Mouse (Mus musculus) adrenal gland, postnatal 0 days (tissue): ENCODE data around the gene Cdk5rap1. TPM values are rescaled to one million over a fixed set of nuclear protein-coding genes. Genes with fewer than 3 reads are reported as not detected.

Experiments used
- polyA plus RNA-seq: library from polyadenylated mRNA; unstranded; fragments of >200 nt; fragmentation: Nextera tagmentation; extraction: Ambion mirVana; gene quantifications from 2 replicates; pipeline ENCODE4 v1.2.1, GENCODE M21; 2015

Cdk5rap1 gene
- polyA plus RNA-seq, result 4.3 and 19.9 TPM in 2 replicates

DNA sequence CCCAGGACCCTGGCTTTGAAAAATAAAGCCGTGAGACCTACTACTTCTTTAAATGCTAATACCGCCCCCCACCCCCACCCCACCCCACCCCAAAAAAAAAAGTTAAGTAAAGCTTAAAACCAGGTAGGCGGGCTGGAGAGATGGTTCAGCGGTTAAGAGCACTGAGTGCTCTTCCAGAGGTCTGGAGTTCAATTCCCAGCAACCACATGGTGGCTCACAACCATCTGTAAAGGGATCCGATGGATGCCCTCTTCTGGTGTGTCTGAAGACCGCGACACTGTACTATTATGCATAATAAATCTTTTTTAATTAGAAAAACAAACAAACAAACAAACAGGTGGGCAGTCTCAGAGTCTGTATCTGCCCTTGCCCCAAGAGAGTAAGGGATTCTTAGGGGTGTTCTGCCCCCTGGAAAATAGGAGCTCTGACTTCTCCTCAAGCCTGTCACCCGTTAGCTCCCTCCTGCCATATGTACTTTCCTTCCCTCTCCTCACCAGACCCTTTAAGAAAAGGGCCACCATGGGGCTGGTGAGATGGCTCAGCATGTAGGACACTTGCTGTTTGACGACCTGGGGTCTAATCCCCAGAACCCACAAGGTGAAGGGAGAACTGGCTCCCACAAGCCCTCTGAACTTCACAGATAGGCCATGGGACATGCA, at the start of gene Cdk5rap1:
Gene Cdk5rap1 (minus strand): TSS at position 169 of the 659 bp plus-strand sequence.

GRCm38 (mm10) chr2:154407643-154408445, 35.0 kb upstream of the Cdk5rap1 start, which contains the start of gene Snta1:
Snta1 (minus strand) TSS chr2:154408099.

GRCm38 (mm10) chr2:154306927-154307326, 65.9 kb downstream of the Cdk5rap1 start, which contains the start of gene Bpifb9b:
Bpifb9b (plus strand) TSS chr2:154307227.

Other genes with a start within 250 kb of the Cdk5rap1 start
- not detected in 2 replicates for gene Bpifa3, start 242.7 kb downstream of the Cdk5rap1 start, polyA plus RNA-seq
- gene Bpifa1, start 230.1 kb downstream of the Cdk5rap1 start, polyA plus RNA-seq, result 0.33 TPM in 1 of 2 replicates, not detected in the other
- gene Bpifa5, start 210.4 kb downstream of the Cdk5rap1 start, polyA plus RNA-seq, result not detected in 2 replicates
- 1.6 and 19.4 TPM in 2 replicates for gene Bpifb1, start 182.2 kb downstream of the Cdk5rap1 start, polyA plus RNA-seq
- 0.84 and 2.6 TPM in 2 replicates for gene Bpifb5, start 149.3 kb downstream of the Cdk5rap1 start, polyA plus RNA-seq
- not detected in 2 replicates for gene Bpifb9a, start 115.2 kb downstream of the Cdk5rap1 start, polyA plus RNA-seq
- not detected in 2 replicates for gene Bpifb9b, start 65.8 kb downstream of the Cdk5rap1 start, polyA plus RNA-seq
- 29.3 and 32.6 TPM in 2 replicates for gene Snta1, start 35.1 kb upstream of the Cdk5rap1 start, polyA plus RNA-seq
- gene Cbfa2t2, start 63.5 kb upstream of the Cdk5rap1 start, polyA plus RNA-seq, result 13.7 and 21.7 TPM in 2 replicates
- gene 1700003F12Rik, start 174.1 kb upstream of the Cdk5rap1 start, polyA plus RNA-seq, result 2.6 and 2.8 TPM in 2 replicates
- gene Actl10, start 178.8 kb upstream of the Cdk5rap1 start, polyA plus RNA-seq, result 0.26 and 0.35 TPM in 2 replicates
- gene Necab3, start 185.9 kb upstream of the Cdk5rap1 start, polyA plus RNA-seq, result 3.7 and 5.8 TPM in 2 replicates
- gene E2f1, start 196.9 kb upstream of the Cdk5rap1 start, polyA plus RNA-seq, result 12.2 and 14.2 TPM in 2 replicates
- 28.6 and 31.2 TPM in 2 replicates for gene Pxmp4, start 230.7 kb upstream of the Cdk5rap1 start, polyA plus RNA-seq
- 0.46 and 0.66 TPM in 2 replicates for gene Zfp341, start 240.3 kb upstream of the Cdk5rap1 start, polyA plus RNA-seq
- gene 4930519P11Rik, start 240.4 kb upstream of the Cdk5rap1 start, polyA plus RNA-seq, result 0.57 and 1.0 TPM in 2 replicates